Mouse (Mus musculus) limb, embryonic 12.5 days (tissue): ENCODE measurements around the gene Rps6kl1. TPM values are rescaled to one million over a fixed set of nuclear protein-coding genes. Genes with fewer than 3 reads are reported as not detected.
A peak's percentile ranks its signal among the peaks of the same experiment; 100 is the strongest.

Source experiments
- ATAC-seq: fragments of 200-750 bp; cut with Nextera tagmentation; 2 replicates; pipeline ENCODE4 v1.8.0; 2017; ENCODE audit warnings: low read depth, moderate TSS enrichment; ENCODE audit not compliant: insufficient number of reproducible peaks, insufficient read depth, low FRiP score, low TSS enrichment
- H3K27ac ChIP-seq: fragments of 300-500 bp; sonication (generic); 2 replicates; pipeline ENCODE4 v1.5.1; 2016; ENCODE audit warnings: mild to moderate bottlenecking, moderate library complexity
- H3K27me3 ChIP-seq: fragments of 300-500 bp; sonication (generic); 2 replicates; pipeline ENCODE4 v1.6.1; 2016; ENCODE audit warnings: mild to moderate bottlenecking, moderate library complexity
- H3K36me3 ChIP-seq: fragments of 300-500 bp; sonication (generic); 2 replicates; pipeline ENCODE4 v1.6.1; 2016; ENCODE audit warnings: mild to moderate bottlenecking, moderate library complexity
- H3K4me1 ChIP-seq: fragments of 300-500 bp; sonication (generic); replicated peaks from 2 replicates; pipeline ENCODE4 v1.6.1; 2016
- H3K4me2 ChIP-seq: fragments of 300-500 bp; sonication (generic); 2 replicates; pipeline ENCODE4 v1.6.1; 2016; ENCODE audit warnings: mild to moderate bottlenecking, moderate library complexity
- H3K4me3 ChIP-seq: fragments of 300-500 bp; sonication (generic); replicated peaks from 2 replicates; pipeline ENCODE4 v1.5.1; 2016; ENCODE audit warnings: mild to moderate bottlenecking
- H3K9ac ChIP-seq: fragments of 300-500 bp; sonication (generic); replicated peaks from 2 replicates; pipeline ENCODE4 v1.6.1; 2016; ENCODE audit warnings: mild to moderate bottlenecking, moderate library complexity
- H3K9me3 ChIP-seq: fragments of 300-500 bp; sonication (generic); 2 replicates; pipeline ENCODE4 v1.6.1; 2016; ENCODE audit warnings: mild to moderate bottlenecking, moderate library complexity
- WGBS: fragments of 180-500 bp; shearing (Covaris S2); methylation state at CpG from one replicate; pipeline ENCODE4 v1.1.7; 2016; 5-methylcytosine and 5-hydroxymethylcytosine counted together
- polyA plus RNA-seq: library from polyadenylated mRNA; unstranded; fragments of >200 nt; fragmentation: Nextera tagmentation; extraction: Ambion mirVana; gene quantifications from 2 replicates; pipeline ENCODE4 v1.2.1, GENCODE M21; 2016

Rps6kl1 gene
- polyA plus RNA-seq, 1 experiment from 2014 or later, result 0.56 TPM

DNA sequence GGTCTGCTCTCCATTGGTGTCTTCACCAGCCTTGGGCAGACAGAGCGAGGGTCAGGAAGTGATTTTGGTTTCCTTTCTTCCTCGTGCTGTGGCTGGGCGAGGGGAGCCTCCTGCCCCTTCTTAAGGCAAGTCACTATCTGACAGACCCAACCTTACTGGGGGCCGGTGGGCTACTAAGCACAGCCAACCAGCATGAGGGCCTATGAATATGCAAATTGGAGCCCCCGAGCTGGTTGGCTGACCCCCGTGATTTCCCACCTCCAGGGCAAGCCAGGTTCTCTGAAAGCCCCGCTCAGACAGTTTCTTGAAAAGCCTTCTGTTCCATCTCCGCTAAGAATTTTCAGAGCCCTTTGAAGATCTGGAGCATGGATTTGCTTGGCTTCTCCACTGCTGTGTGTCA is 44.8 kb downstream of the Rps6kl1 start:
- no peaks in the 10 kb centered on the region for H3K27me3 ChIP-seq
- peaks cover 22% of the 10 kb centered on the region for H3K4me1 ChIP-seq
- H3K27ac ChIP-seq, result no peak overlapping the region
- H3K4me2 ChIP-seq, result peak overlapping the region; percentile 52
- H3K4me3 ChIP-seq, result peak overlapping the region; percentile 16; the same call in 1 of the 2 replicates
- no peaks in the 10 kb centered on the region for H3K36me3 ChIP-seq
- H3K9me3 ChIP-seq, result no peaks in the 10 kb centered on the region
- WGBS, result 3% methylated on average over 8 of the region's 8 CpGs
- ATAC-seq, result no peak
- 0 out of 2 replicates have a peak overlapping the region, but pooled peaks have one; percentile 5 for H3K9ac ChIP-seq

DNA sequence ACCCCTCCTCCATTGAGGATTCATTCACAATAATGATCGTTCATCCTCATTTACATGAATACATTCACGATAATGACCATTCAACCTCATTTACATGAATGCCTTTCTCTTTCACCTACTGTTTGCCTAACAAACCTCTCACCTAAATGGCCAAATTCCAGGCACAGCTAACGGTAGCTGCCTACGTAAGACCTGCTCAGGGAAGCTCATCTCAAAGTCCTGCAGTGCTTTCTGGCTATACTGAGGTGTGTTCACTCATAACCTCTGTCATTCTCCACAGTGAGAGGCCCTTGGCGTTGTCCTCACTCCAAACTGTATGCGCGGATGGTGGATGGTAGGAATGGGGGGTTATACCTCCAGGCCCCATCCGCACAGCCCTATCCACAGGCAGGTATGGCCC is 46.3 kb downstream of the Rps6kl1 start:
- no peak overlapping the region for H3K27ac ChIP-seq
- ATAC-seq, result no peak
- H3K4me1 ChIP-seq, result peaks cover 18% of the 10 kb centered on the region
- no peak overlapping the region for H3K4me2 ChIP-seq
- 86% methylated on average over 8 of the region's 8 CpGs for WGBS
- no peaks in the 10 kb centered on the region for H3K36me3 ChIP-seq
- no peaks in the 10 kb centered on the region for H3K27me3 ChIP-seq
- no peak overlapping the region for H3K4me3 ChIP-seq
- H3K9ac ChIP-seq, result no peak overlapping the region
- H3K9me3 ChIP-seq, result no peaks in the 10 kb centered on the region

DNA sequence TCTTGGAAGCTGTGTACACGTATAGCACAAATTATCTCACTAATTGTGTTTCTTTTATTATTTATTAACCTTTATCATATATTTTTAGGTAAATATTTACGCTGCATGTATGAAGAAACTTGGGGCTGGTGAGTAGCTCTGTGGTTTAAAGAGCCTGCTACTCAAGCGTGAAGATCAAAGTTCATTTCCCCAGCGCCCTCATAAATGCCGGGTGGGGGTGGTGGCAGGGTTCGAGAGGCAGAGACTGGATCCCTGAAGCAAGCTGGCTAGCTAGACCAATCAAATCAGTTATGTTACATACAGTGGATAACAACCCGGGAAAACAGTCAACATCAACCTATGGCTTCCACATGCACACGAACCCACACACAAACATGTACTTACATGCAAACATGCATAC is 48.0 kb downstream of the Rps6kl1 start:
- WGBS, result 68% methylated on average over 8 of the region's 8 CpGs
- Histone ChIP-seq H3K9me3 (no peaks in the 10 kb centered on the region), H3K36me3 (no peaks in the 10 kb centered on the region), H3K9ac (no peak overlapping the region), H3K4me2 (no peak overlapping the region), H3K4me3 (no peak overlapping the region), H3K27me3 (no peaks in the 10 kb centered on the region), H3K27ac (no peak overlapping the region), H3K4me1 (peaks cover 11% of the 10 kb centered on the region; the same call in 1 of the 2 replicates)
- no peak for ATAC-seq

DNA sequence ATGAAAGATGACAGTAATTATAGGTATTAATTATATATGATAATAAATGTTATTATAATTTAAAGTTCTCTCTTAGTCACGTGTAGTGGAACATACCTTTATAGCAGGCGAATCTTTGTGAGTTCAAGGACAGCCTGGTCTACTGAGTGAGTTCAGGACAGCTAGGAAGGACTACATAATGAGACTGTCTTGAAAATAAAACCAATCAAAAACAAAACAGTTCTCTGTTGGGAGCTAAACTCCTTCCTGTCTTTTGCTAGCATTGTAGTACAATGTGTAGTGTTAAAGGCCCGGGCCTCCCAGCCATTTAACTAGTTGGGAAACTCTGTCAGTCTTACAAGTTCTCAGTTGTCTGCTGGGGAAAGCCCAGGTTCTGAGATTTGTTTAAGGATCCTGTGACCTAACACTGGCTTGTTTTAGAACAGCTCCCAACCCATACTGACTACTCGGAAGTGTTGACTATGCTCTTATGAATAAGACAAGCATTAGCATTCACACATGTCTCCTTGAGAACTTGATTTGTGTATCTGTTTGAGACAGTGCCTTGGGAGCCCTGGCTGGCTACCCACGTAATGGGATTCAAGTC is 49.5 kb downstream of the Rps6kl1 start:
- 82% methylated on average over 5 of the region's 5 CpGs for WGBS
- H3K36me3 ChIP-seq, result no peaks in the 10 kb centered on the region
- ATAC-seq, result no peak

DNA sequence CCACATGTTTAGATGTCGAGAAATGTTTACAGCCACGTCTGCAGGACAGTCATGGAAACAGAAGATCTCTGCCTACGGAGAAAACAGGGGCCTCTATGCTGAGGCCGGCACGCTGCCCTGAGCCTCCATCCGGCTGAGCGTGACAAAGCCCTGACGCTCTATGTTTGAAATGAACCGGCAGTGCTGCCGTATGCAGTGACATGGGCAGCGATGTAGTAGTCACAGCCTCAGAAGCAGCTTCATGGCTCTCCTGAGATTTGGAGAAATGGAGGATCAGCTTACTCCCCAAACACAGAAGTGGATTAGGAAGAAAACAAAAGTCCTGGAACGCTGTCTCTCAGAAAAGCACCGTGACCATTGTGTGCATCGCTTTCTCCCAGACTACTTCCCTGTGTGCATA is 50.1 kb downstream of the Rps6kl1 start:
- H3K27ac ChIP-seq, result no peak overlapping the region
- no peak for ATAC-seq
- no peak overlapping the region for H3K9ac ChIP-seq
- H3K9me3 ChIP-seq, result no peaks in the 10 kb centered on the region
- H3K4me3 ChIP-seq, result no peak overlapping the region
- peaks cover 10% of the 10 kb centered on the region for H3K4me1 ChIP-seq
- H3K27me3 ChIP-seq, result no peaks in the 10 kb centered on the region
- H3K36me3 ChIP-seq, result no peaks in the 10 kb centered on the region
- 63% methylated on average over 14 of the region's 14 CpGs for WGBS
- no peak overlapping the region; the same call in 1 of the 2 replicates for H3K4me2 ChIP-seq

More for the DNA sequence above, 49.5 kb downstream of the Rps6kl1 start:
- H3K27me3 ChIP-seq, result no peaks in the 10 kb centered on the region
- H3K4me3 ChIP-seq, result no peak overlapping the region
- no peaks in the 10 kb centered on the region for H3K9me3 ChIP-seq
- H3K4me2 ChIP-seq, result no peak overlapping the region
- H3K9ac ChIP-seq, result no peak overlapping the region
- no peak overlapping the region for H3K27ac ChIP-seq
- peaks cover 12% of the 10 kb centered on the region for H3K4me1 ChIP-seq

DNA sequence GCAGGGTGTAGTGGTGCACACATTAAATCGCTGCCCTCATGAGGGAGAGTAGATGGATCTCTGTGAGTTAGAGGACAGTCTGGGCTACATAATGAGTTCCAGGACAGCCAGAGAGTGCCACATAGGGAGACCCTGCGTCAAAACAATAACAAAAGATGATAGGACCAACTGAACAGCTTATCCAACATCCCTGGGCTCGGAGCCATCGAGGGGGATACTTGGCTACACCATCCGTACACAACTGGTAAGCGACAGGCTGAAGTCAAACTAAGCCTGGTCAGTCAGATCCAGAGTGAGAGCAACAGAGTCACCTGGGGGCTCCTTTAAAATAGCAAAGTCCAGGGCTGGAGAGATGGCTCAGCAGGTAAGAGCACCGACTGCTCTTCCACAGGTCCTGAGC is 55.2 kb downstream of the Rps6kl1 start:
- Histone ChIP-seq H3K9me3 (no peaks in the 10 kb centered on the region), H3K4me2 (no peak overlapping the region), H3K27ac (no peak overlapping the region), H3K36me3 (no peaks in the 10 kb centered on the region; the same call in 1 of the 2 replicates), H3K27me3 (no peaks in the 10 kb centered on the region), H3K4me1 (peaks cover 25% of the 10 kb centered on the region), H3K9ac (no peak overlapping the region), H3K4me3 (no peak overlapping the region)
- no peak for ATAC-seq
- 91% methylated on average over 7 of the region's 7 CpGs for WGBS

DNA sequence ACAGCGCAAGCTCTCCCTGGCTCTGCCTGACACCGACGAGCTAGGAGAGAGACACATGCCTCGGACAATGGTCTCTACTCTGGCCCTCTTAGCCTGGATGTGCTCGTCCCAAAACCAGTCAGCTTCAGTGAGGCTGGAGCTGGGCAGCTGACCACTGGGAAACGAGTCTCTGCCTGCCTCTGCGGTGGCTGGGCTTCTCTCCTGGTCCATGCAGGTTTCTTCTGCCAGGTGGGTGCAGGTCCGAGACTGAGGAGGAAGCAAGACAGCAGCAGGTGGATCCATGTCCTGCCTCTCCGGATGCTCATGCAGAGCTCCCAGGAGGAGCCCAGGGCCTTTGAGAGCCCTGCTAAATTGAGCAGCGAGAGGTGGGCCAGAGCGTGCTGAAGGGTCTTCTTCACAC is 55.9 kb downstream of the Rps6kl1 start:
- no peak for ATAC-seq
- Histone ChIP-seq H3K4me2 (no peak overlapping the region), H3K4me3 (no peak overlapping the region), H3K36me3 (peaks cover 6% of the 10 kb centered on the region; the same call in 1 of the 2 replicates), H3K9me3 (no peaks in the 10 kb centered on the region), H3K9ac (no peak overlapping the region), H3K27ac (no peak overlapping the region), H3K4me1 (peaks cover 25% of the 10 kb centered on the region), H3K27me3 (no peaks in the 10 kb centered on the region)
- WGBS, result 86% methylated on average over 11 of the region's 11 CpGs

DNA sequence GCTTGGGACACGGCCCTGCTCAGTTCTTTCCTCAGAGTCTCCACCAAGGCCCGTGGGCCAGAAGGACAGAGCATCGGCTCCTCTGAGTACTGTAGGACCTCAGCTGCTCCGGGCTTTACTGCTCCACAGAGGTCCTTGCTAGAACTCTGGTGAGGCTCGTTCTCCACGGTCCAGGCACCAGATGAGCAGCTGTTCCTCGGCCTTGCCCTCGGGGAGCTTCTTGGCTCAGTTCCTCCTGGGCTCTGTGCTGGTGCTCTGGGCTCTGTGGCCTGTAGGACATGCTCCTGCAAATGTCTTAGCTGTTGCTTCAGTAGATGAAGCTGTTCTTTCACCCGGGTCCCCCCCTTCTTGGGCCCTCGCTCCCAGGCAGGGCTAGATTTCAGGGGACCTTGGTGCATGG is 56.4 kb downstream of the Rps6kl1 start:
- no peaks in the 10 kb centered on the region for H3K9me3 ChIP-seq
- H3K4me1 ChIP-seq, result peaks cover 25% of the 10 kb centered on the region
- no peaks in the 10 kb centered on the region for H3K27me3 ChIP-seq
- no peak for ATAC-seq
- H3K36me3 ChIP-seq, result peaks cover 8% of the 10 kb centered on the region
- H3K4me3 ChIP-seq, result no peak overlapping the region
- no peak overlapping the region for H3K4me2 ChIP-seq
- WGBS, result 73% methylated on average over 10 of the region's 10 CpGs
- H3K27ac ChIP-seq, result peak overlapping the region; percentile 26; the same call in 1 of the 2 replicates
- H3K9ac ChIP-seq, result no peak overlapping the region

DNA sequence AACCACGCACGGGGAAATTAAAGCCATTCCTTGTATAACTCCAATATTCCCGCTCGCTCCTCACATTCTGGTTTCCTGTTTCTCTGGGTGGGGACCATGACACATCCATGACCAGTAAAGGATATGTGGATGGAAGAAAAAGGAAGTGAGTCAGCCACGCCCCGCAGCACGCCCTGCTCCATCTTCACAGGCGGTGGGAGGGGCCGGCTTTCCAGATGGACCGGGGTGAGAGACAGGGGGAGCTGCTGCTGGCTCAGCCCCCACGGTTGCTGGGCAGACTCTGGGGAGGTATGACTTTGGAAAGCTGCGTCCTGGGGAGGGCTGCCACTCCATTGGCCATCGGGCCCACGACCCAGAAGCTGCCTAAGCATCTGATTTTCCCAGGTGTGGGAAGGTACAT is 57.1 kb downstream of the Rps6kl1 start:
- ATAC-seq, result no peak
- Histone ChIP-seq H3K27me3 (no peaks in the 10 kb centered on the region), H3K9ac (no peak overlapping the region), H3K9me3 (peaks cover 3% of the 10 kb centered on the region; the same call in 1 of the 2 replicates), H3K36me3 (peaks cover 15% of the 10 kb centered on the region), H3K4me3 (no peak overlapping the region), H3K4me2 (no peak overlapping the region), H3K27ac (peak overlapping the region; percentile 26; the same call in 1 of the 2 replicates), H3K4me1 (peaks cover 25% of the 10 kb centered on the region)
- 28% methylated on average over 14 of the region's 14 CpGs for WGBS

DNA sequence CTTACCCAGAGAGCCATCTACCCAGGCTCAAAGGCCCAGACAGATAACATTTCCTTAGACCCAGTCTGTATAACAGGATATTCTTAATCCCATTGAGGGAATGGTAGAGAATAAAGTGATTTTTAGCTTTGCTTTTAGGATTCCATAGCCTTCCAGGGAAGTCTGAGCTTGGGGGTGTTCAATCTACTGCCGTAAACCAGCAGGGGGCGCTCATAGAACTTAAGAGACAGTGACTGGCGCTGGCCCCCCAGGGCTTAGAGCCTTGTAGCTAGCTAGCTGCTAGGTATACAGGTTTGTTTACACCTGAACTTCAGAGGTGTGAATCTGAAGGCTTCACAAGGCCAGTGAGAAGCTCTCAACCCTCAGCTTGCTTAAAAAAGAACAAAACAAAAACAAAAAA is 58.9 kb downstream of the Rps6kl1 start:
- ATAC-seq, result no peak
- peaks cover 33% of the 10 kb centered on the region for H3K36me3 ChIP-seq
- H3K9ac ChIP-seq, result no peak overlapping the region
- no peak overlapping the region for H3K4me3 ChIP-seq
- H3K4me2 ChIP-seq, result no peak overlapping the region
- 7% methylated on average over 3 of the region's 3 CpGs for WGBS
- H3K9me3 ChIP-seq, result peaks cover 8% of the 10 kb centered on the region
- peaks cover 30% of the 10 kb centered on the region for H3K4me1 ChIP-seq
- 0 out of 2 replicates have a peak overlapping the region, but pooled peaks have one; percentile 12 for H3K27ac ChIP-seq
- H3K27me3 ChIP-seq, result no peaks in the 10 kb centered on the region

DNA sequence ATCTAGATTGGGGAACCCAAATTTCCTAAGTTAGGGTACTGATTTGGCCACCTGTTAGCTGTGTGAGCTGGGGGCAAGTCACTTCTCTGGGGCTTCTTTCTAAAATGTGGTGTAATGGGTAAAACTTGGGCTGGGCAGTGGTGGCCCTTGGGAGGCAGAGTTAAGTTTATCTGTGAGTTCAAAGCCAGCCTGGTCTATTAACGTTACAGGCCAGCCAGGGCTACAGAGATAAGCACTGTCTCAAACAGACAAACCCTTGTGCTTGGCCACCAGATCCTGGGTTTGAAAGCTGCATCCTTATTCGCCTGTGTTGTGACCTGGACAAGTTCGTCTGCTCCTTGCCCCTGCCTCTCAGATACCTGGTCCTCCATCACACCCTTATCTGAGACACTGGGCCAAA is 59.9 kb downstream of the Rps6kl1 start:
- no peak overlapping the region for H3K4me3 ChIP-seq
- H3K9me3 ChIP-seq, result peaks cover 8% of the 10 kb centered on the region
- ATAC-seq, result no peak
- WGBS, result 79% methylated on average over 3 of the region's 3 CpGs
- peaks cover 36% of the 10 kb centered on the region for H3K36me3 ChIP-seq
- no peaks in the 10 kb centered on the region for H3K27me3 ChIP-seq
- H3K4me2 ChIP-seq, result no peak overlapping the region
- no peak overlapping the region for H3K27ac ChIP-seq
- H3K4me1 ChIP-seq, result peaks cover 23% of the 10 kb centered on the region
- H3K9ac ChIP-seq, result no peak overlapping the region

DNA sequence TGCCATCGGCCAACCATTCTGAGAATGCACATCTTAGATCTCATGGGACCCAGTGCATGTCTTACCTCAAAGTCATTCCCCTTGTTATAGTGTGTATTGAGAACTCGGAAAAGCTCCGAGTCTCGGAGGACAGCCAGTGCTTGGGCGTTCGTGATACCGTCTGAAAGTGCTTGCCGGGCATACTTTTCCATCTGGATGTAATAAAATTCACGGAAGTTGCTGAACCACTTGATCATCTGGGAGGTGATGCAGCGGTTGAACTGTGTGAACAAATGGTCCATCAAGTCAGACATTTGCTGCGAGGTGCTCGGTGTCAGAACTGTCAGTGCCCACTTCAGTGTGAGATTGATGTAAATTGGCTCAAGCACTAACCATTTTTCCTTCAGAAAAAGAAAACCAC is 63.2 kb downstream of the Rps6kl1 start:
- H3K27ac ChIP-seq, result no peak overlapping the region
- peaks cover 6% of the 10 kb centered on the region for H3K4me1 ChIP-seq
- WGBS, result 40% methylated on average over 12 of the region's 12 CpGs
- H3K36me3 ChIP-seq, result peaks cover 36% of the 10 kb centered on the region
- no peak overlapping the region for H3K4me2 ChIP-seq
- no peak for ATAC-seq
- H3K9ac ChIP-seq, result no peak overlapping the region; the same call in 1 of the 2 replicates
- no peak overlapping the region for H3K4me3 ChIP-seq
- no peaks in the 10 kb centered on the region for H3K27me3 ChIP-seq
- peaks cover 8% of the 10 kb centered on the region for H3K9me3 ChIP-seq
